Mouse (Mus musculus) right cerebral cortex, postnatal 4 days (tissue): ENCODE measurements at regions not wholly inside any gene's neighbourhood (a gene's known extent, or its start where the extent isn't known, plus 50 kb on each side); places are given as distances from the start of the nearest gene placed in this dataset.
"Not testable (repeated sequence)": the region's sequence is repeated elsewhere in the genome, so short reads cannot be mapped to it uniquely, and the experiment has no call there.

Experiments used
- DNase-seq: peaks from one replicate; pipeline ENCODE4 v3.0.0-alpha.2; 2022

GRCm38 (mm10) chr11:12589757-12590373, 125.1 kb upstream of the Cobl start:
- no peak for DNase-seq

DNA sequence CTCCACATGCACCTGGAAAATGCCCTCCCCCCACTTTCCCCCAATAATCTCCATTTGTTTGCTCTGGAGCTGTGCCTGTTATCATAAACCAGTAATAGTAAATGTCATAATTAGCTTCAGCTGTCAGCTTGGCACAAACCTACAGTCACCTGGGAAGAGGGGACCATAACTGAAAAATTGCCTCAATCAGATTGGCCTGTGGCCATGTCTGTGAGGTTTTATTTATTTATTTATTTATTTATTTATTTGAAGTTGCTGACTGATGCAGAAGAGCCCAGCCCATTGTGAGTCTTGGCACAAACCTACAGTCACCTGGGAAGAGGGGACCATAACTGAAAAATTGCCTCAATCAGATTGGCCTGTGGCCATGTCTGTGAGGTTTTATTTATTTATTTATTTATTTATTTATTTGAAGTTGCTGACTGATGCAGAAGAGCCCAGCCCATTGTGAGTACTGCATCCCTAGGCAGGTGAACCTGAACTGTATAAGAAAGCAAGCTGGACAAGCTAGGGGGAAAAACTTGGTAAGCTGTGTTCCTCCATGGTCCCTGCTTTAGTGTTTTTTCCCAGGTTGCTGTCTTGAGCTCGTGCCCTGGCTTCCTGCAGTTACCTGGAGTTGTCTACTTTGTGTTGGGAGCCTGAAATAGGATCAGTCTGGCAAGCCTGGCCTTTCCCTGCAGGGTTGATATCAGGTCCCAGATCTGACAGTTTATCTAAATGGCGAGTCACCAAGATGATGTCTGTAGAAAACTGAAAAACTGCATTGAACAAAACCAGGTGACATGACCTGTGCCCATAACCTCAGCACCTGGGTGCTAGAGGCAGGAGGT, 120.3 kb upstream of the Cobl start:
- not testable (repeated sequence) for DNase-seq

DNA sequence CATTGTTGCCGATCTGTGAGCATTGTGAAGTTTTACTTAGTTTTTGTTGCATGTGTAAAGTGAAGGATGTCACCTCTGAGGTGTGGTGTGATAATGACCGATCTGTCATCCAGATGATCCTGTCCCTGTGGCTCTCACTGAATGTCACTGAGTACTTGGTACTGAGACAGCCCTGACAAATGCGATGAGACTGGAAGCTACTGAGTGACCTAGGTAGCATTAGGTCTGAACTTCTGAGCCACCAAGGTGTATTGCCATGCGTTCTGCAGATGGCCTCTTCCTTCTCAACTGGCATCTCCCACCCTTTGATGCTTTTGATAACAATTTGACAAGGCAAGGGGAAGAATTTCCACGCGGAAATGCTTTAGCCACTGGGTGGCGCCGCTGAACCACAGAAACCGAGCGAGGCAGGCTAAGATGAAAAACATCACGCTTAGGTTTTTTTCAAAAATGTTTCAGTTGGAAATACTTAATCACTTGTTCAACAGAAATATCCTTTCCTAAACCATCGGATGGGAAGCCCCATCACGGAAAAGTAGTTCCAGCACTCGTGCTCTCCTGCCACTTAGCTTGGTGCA, 114.3 kb upstream of the Cobl start:
- DNase-seq: peak; percentile 90

DNA sequence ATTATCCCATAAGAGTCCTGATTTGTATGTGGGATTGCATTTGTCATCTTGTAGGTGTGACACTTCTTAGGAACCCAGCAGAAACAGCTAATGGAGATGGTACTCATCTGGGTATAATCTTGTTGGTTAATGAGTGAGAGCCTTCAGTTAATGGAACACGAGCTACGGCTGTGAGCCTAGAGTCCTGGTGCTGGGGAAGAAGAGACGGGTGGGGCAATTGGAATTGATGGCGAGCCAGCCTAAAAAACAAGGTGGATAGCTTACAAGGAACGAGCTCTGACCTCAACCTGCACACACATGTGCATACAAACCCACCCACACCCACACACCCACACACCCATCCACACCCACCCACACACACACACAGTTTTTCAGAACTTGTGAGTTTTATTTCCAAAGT, 94.9 kb upstream of the Cobl start:
- DNase-seq: no peak

- no peak for DNase-seq
These were observed 94.4 kb upstream of the Cobl start for GRCm38 (mm10) chr11:12558995-12559633.

GRCm38 (mm10) chr11:12558176-12558575, 93.4 kb upstream of the Cobl start:
- no peak for DNase-seq

GRCm38 (mm10) chr11:12545771-12546170, 81.0 kb upstream of the Cobl start:
- DNase-seq: no peak

DNA sequence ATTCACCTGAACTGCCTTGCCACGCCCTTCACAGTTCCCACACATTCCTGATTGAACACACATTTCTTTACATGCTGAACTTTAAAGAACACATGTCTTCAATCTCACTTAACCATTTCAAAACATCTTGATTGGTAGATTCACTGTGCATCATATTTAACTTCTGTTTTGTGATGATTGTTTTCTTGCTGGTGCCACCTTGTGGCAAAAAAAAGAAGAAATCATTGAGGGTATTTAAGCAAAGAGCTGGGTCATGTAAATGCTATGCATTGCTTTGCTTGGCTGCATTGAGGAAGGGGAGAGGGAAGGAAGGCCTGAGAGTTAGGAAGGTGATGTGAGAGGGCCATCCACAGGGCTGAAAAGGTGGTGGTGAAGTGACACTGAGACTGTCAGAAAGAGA, 78.3 kb upstream of the Cobl start:
- DNase-seq: no peak

GRCm38 (mm10) chr11:12540333-12540870, 75.6 kb upstream of the Cobl start:
- DNase-seq: peak; percentile 56

DNA sequence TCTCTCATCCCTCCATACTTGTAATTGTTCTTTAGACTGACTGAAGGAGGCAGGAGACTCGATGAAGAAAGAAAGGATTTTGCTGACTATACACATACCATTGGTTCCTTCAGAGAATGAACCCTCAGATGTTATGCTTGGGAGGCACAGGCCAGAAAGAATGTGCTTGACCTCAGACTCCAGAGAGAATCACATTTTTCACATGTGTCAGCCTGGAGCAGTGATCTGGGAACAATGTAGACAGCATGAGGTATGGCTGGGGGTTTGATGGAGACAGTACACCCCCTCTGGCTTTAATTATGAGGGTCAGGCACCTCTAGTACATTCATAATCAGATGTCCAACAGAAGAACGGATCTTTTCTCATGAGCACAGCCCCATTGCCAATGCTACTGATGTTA, 70.3 kb upstream of the Cobl start:
- no peak for DNase-seq

GRCm38 (mm10) chr11:12532288-12532687, 67.5 kb upstream of the Cobl start:
- peak; percentile 39 for DNase-seq

GRCm38 (mm10) chr11:12522063-12522462, 57.3 kb upstream of the Cobl start:
- DNase-seq: not testable (repeated sequence)

DNA sequence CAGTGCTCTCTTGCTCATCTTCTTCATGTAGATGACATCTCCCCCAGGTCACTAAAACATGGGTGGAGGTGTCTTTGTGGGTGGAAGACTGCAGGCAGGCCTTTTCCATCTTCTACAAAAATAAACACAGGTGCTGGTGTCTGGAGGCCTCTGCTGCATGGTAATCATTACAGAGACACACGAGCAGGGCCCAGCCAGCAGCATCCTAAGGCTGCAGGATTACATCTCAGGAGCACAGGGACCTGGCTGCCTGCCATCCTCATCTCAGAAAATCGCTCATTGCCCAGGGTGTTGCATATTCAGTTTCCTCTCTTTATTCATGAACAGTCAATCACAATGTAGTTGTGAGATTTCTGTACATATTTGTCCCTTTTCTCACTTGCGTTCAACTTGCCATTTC, 56.5 kb upstream of the Cobl start:
- DNase-seq: peak; percentile 68

GRCm38 (mm10) chr11:12516374-12516773, 51.6 kb upstream of the Cobl start:
- no peak for DNase-seq
